Mouse (Mus musculus) brain, embryonic 14.5 days (tissue): ENCODE measurements around the gene Hddc2.

Experiments used
- CTCF ChIP-seq: fragments of 200-500 bp; IDR thresholded peaks from 2 replicates; pipeline ENCODE4 v1.5.1; 2012; ENCODE audit warnings: inconsistent platforms, mild to moderate bottlenecking, moderate library complexity, borderline replicate concordance; ENCODE audit not compliant: insufficient read depth, insufficient read length; ENCODE audit errors: extremely low read depth
- POLR2A ChIP-seq: fragments of 200-500 bp; IDR thresholded peaks from 2 replicates; pipeline ENCODE4 v1.6.1; 2012; ENCODE audit warnings: mild to moderate bottlenecking, inconsistent platforms, borderline replicate concordance; ENCODE audit not compliant: poor library complexity, insufficient read depth, insufficient read length, severe bottlenecking; ENCODE audit errors: extremely low read depth

DNA sequence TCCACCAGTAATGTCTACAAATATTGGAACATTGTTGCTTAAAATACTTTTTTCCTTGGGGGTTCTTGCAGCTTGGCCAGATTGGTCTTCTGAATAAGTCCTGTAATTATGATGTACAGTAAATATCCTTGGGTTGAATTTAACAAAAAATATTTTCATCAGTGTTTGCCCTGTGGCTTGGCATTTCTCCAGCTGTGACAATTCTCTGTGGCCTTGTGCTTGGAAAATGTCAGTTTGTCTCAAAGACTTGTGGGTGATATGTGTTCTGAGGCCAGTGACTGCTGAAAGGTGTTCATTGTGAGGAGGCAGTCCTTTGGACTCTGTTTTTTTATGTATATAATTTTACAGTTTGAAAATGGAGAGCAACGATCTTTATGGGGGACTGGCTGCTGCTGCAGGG is 16.3 kb downstream of the Hddc2 start:
- TF ChIP-seq POLR2A (no peak), CTCF (no peak)
